Mouse (Mus musculus) neural tube, embryonic 14.5 days (tissue): ENCODE measurements around the gene Adam19. TPM values are rescaled to one million over a fixed set of nuclear protein-coding genes. Genes with fewer than 3 reads are reported as not detected.

Experiments used
- ATAC-seq: fragments of 200-750 bp; cut with Nextera tagmentation; 2 replicates; pipeline ENCODE4 v1.8.0; 2017; ENCODE audit warnings: low read depth, mild to moderate bottlenecking, moderate TSS enrichment, moderate library complexity
- H3K27ac ChIP-seq: fragments of 300-500 bp; sonication (generic); 2 replicates; pipeline ENCODE4 v1.5.1; 2014; ENCODE audit warnings: low read depth, mild to moderate bottlenecking, control low read depth, low read length, moderate library complexity, mixed read lengths
- H3K27me3 ChIP-seq: fragments of 300-500 bp; sonication (generic); 2 replicates; pipeline ENCODE4 v1.6.1; 2014; ENCODE audit warnings: low read length; ENCODE audit not compliant: control insufficient read depth, insufficient read depth
- H3K36me3 ChIP-seq: fragments of 300-500 bp; sonication (generic); 2 replicates; pipeline ENCODE4 v1.6.1; 2014; ENCODE audit warnings: low read length, mixed read lengths; ENCODE audit not compliant: control insufficient read depth, insufficient read depth
- H3K4me1 ChIP-seq: fragments of 300-500 bp; sonication (generic); 2 replicates; pipeline ENCODE4 v1.6.1; 2014; ENCODE audit warnings: low read length; ENCODE audit not compliant: control insufficient read depth, insufficient read depth
- H3K4me2 ChIP-seq: fragments of 300-500 bp; sonication (generic); 2 replicates; pipeline ENCODE4 v1.6.1; 2014; ENCODE audit warnings: mild to moderate bottlenecking, low read depth, low read length, control low read depth
- H3K4me3 ChIP-seq: fragments of 300-500 bp; sonication (generic); 2 replicates; pipeline ENCODE4 v1.5.1; 2014; ENCODE audit warnings: low read depth, low read length, control low read depth, mixed read lengths
- H3K9ac ChIP-seq: fragments of 300-500 bp; sonication (generic); replicated peaks from 2 replicates; pipeline ENCODE4 v1.6.1; 2014; ENCODE audit warnings: low read depth, mild to moderate bottlenecking, control low read depth, low read length, mixed read lengths
- H3K9me3 ChIP-seq: fragments of 300-500 bp; sonication (generic); 2 replicates; pipeline ENCODE4 v1.6.1; 2016; ENCODE audit warnings: low read length; ENCODE audit not compliant: control insufficient read depth
- WGBS: fragments of 180-500 bp; shearing (Covaris S2); extraction: QIAGEN DNeasy Blood & Tissue Kit; methylation state at CpG from one replicate; pipeline ENCODE4 v1.1.7; 2014; 5-methylcytosine and 5-hydroxymethylcytosine counted together
- polyA plus RNA-seq: library from polyadenylated mRNA; unstranded; fragments of >200 nt; fragmentation: Nextera tagmentation; extraction: Ambion mirVana; gene quantifications from 2 replicates; pipeline ENCODE4 v1.2.1, GENCODE M21; 2014

Gene Adam19
- polyA plus RNA-seq, 1 experiment from 2014 or later, result 13.8 TPM

GRCm38 (mm10) chr11:46102107-46102506 lies 46.3 kb downstream of the Adam19 start:
- Histone ChIP-seq H3K4me3 (no peak overlapping the region), H3K9me3 (no peaks in the 10 kb centered on the region), H3K4me2 (no peak overlapping the region), H3K4me1 (no peaks in the 10 kb centered on the region), H3K27ac (no peak overlapping the region), H3K36me3 (peaks cover 15% of the 10 kb centered on the region; the same call in 1 of the 2 replicates), H3K27me3 (no peaks in the 10 kb centered on the region), H3K9ac (no peak overlapping the region)
- 85% methylated on average over 6 of the region's 6 CpGs for WGBS
- no peak for ATAC-seq

- no peak overlapping the region for H3K4me3 ChIP-seq
- WGBS, result 88% methylated on average over 1 of the region's 1 CpGs
- no peak overlapping the region for H3K27ac ChIP-seq
- H3K4me1 ChIP-seq, result no peaks in the 10 kb centered on the region
- H3K36me3 ChIP-seq, result peaks cover 4% of the 10 kb centered on the region; the same call in 1 of the 2 replicates
- no peak overlapping the region for H3K4me2 ChIP-seq
- no peak for ATAC-seq
- no peaks in the 10 kb centered on the region for H3K9me3 ChIP-seq
- H3K27me3 ChIP-seq, result no peaks in the 10 kb centered on the region
- no peak overlapping the region for H3K9ac ChIP-seq
These were observed 51.3 kb downstream of the Adam19 start for GRCm38 (mm10) chr11:46107046-46107445.

GRCm38 (mm10) chr11:46109206-46109605 lies 53.4 kb downstream of the Adam19 start:
- 56% methylated on average over 5 of the region's 5 CpGs for WGBS
- no peaks in the 10 kb centered on the region for H3K27me3 ChIP-seq
- no peaks in the 10 kb centered on the region for H3K36me3 ChIP-seq
- no peak overlapping the region for H3K4me2 ChIP-seq
- no peak overlapping the region for H3K27ac ChIP-seq
- no peaks in the 10 kb centered on the region for H3K9me3 ChIP-seq
- no peak for ATAC-seq
- no peak overlapping the region for H3K9ac ChIP-seq
- no peak overlapping the region for H3K4me3 ChIP-seq
- no peaks in the 10 kb centered on the region for H3K4me1 ChIP-seq

DNA sequence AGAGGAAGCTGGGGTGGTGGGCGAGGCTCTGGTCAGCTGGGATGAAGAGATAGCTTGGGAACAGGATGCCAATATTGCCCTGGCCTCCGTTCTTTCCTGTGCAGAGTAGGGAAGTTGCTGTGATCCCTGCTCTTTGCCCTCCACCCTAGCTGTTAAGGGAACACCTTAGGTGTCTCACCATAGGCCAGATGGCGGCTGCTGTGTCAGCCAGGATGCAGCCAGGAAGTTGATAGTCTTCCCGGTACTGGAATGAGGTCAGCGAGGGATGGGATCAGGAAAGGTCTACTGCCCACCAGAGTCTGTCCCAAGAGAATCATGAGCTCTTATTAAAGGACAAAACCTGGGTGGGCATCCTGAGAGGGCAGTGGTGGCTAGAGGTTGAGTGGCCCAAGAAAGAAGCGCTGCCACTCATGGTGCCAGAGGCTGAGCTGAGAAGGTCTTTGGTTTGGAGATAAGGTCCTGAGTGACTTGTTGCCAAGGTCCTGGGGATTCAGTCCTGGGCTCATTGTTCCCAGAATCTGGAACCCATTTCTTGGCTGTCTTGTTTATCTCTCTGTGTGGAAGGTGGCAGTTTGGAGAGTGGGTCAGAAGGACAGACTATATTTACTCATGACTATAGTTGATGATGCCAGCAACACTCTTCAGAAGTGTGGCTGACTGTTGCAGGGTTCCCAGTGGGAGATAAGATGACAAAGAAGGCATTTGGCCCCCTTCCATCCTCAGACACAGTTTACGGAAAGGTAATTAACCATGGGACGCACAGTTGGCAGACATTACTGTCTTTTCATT lies 54.6 kb downstream of the Adam19 start:
- Histone ChIP-seq H3K36me3 (no peaks in the 10 kb centered on the region), H3K27ac (no peak overlapping the region), H3K4me1 (no peaks in the 10 kb centered on the region), H3K4me3 (no peak overlapping the region), H3K4me2 (no peak overlapping the region), H3K9me3 (no peaks in the 10 kb centered on the region), H3K27me3 (no peaks in the 10 kb centered on the region), H3K9ac (no peak overlapping the region)
- ATAC-seq, result no peak
- WGBS, result 83% methylated on average over 8 of the region's 8 CpGs

- no peaks in the 10 kb centered on the region for H3K36me3 ChIP-seq
- H3K9ac ChIP-seq, result no peak overlapping the region
- no peak overlapping the region for H3K27ac ChIP-seq
- H3K4me3 ChIP-seq, result no peak overlapping the region
- no peak overlapping the region for H3K4me2 ChIP-seq
- H3K9me3 ChIP-seq, result no peaks in the 10 kb centered on the region
- no peak for ATAC-seq
- no peaks in the 10 kb centered on the region for H3K4me1 ChIP-seq
- 84% methylated on average over 1 of the region's 1 CpGs for WGBS
- no peaks in the 10 kb centered on the region for H3K27me3 ChIP-seq
These were observed 55.1 kb downstream of the Adam19 start for GRCm38 (mm10) chr11:46110945-46111287.

DNA sequence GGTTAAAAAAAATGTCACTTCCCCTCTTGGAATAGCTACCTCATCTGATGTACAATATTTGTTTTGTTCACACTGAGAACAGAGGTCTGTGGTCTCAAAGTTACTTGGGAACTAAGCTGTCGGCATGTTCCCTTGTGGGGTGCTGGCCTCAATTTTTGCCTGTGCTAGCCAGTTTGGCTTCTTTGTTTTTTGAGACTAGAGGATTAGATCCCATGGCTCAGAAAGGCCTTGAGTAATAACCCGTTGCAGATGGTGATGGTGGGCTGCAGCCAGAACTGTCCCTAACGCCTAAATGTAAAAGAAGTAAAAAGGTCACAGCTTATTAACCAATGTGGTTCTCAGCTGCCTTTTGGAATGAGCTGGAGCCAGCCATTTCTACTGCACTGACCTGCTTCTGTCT lies 57.4 kb downstream of the Adam19 start:
- Histone ChIP-seq H3K4me3 (no peak overlapping the region), H3K36me3 (peaks cover 1% of the 10 kb centered on the region; the same call in 1 of the 2 replicates), H3K4me2 (no peak overlapping the region), H3K9me3 (no peaks in the 10 kb centered on the region), H3K27ac (no peak overlapping the region), H3K9ac (no peak overlapping the region), H3K4me1 (no peaks in the 10 kb centered on the region), H3K27me3 (no peaks in the 10 kb centered on the region)
- WGBS, result 87% methylated on average over 3 of the region's 3 CpGs
- no peak for ATAC-seq

DNA sequence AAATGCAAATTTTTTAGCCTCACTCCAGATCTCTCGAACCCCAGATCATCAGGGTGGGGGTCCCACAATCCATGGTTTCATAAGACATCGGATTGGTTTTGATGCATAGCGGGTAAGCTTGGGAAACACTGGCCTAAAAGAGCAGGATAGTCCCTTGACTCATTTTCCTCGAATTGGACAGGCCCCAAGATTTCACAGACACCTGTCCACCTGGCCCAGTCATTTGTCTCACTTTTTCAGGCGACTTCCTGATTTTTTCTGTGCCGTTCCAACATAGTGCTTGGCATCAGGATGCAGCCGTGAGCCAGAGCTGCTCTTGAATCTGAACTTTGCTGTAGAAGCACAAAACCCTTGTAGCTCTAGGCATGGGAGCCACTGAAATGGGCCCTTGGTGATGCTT lies 58.4 kb downstream of the Adam19 start:
- H3K36me3 ChIP-seq, result peaks cover 7% of the 10 kb centered on the region
- WGBS, result 87% methylated on average over 7 of the region's 7 CpGs

GRCm38 (mm10) chr11:46115011-46115410 lies 59.2 kb downstream of the Adam19 start:
- Histone ChIP-seq H3K27ac (no peak overlapping the region), H3K4me1 (no peaks in the 10 kb centered on the region), H3K9ac (no peak overlapping the region), H3K4me2 (no peak overlapping the region), H3K36me3 (peaks cover 13% of the 10 kb centered on the region), H3K27me3 (no peaks in the 10 kb centered on the region), H3K4me3 (no peak overlapping the region), H3K9me3 (no peaks in the 10 kb centered on the region)
- WGBS, result 71% methylated on average over 4 of the region's 4 CpGs
- no peak for ATAC-seq

More for the DNA sequence above, 58.4 kb downstream of the Adam19 start:
- no peak overlapping the region for H3K27ac ChIP-seq
- no peaks in the 10 kb centered on the region for H3K9me3 ChIP-seq
- H3K27me3 ChIP-seq, result no peaks in the 10 kb centered on the region
- H3K4me2 ChIP-seq, result no peak overlapping the region
- H3K4me3 ChIP-seq, result no peak overlapping the region
- no peaks in the 10 kb centered on the region for H3K4me1 ChIP-seq
- no peak overlapping the region for H3K9ac ChIP-seq
- no peak for ATAC-seq

DNA sequence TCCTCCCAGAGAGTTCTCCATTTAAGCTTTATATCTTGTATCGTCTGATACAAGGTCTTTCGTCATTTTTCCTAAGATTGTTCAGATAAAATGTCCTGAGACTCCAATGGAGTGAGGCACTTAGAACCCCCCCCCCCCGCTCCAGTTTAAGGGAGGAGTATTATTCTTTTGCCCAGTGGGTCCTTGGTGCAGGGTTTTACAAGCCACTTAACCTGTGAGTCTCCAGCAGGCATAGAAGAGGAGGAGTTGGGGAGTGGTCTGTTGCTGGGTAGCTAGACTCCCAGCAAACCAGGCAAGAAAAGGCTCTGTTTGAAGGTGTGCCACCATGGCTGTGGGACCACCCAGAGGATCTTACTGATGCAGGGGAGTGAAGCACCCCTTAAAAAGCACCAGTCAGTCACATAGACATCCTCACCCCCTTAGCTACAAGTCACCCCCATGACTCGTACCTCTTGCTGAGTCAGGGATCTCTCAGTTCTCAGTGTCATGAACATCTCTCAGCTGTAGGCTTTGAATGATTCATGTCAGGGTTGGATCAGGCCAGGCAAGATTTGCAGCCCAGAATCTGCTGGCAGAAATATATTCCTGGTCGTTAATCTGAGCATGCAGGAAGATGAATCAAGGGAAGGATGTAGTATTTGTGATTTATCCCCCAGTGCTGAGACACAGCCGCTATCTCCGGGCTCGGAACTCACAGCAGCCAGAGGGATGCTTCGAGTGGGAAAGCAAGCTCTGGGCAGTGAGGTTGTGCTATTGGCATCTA lies 59.8 kb downstream of the Adam19 start:
- no peak overlapping the region for H3K4me3 ChIP-seq
- no peaks in the 10 kb centered on the region for H3K9me3 ChIP-seq
- ATAC-seq, result no peak
- no peak overlapping the region for H3K27ac ChIP-seq
- H3K36me3 ChIP-seq, result peaks cover 13% of the 10 kb centered on the region
- H3K4me1 ChIP-seq, result no peaks in the 10 kb centered on the region
- H3K4me2 ChIP-seq, result no peak overlapping the region
- 75% methylated on average over 9 of the region's 9 CpGs for WGBS
- no peak overlapping the region for H3K9ac ChIP-seq
- no peaks in the 10 kb centered on the region for H3K27me3 ChIP-seq
